9 mouse cellular contexts compared by ENCODE assay signal in the genomic region with DNA sequence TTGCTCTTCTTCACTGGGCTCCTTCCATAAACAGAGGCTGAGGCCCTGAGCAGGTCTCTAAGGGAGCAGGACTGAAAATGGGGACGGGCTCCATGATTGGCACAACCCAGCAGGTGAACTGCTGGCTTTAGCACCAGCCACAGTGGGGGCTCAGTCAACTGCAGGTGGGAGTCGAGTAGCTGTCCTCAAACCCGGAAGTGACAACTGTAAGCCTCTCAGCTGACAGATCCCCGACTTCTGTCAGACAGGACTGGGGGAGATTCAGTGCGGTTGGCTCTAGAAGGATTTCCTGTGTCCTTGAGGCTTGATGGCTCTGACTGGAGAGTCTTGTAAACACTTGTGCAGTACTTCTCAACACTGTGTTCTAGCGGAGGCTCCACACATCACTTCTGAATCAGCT.
DNase-seq lines count a peak whose midpoint lies in the region; ATAC-seq lines count a peak whose summit lies in the region.
"Had no signal": no experiment of that assay in that cellular context is flagged by ENCODE, and none has a peak within 500 bp of the region (broad histone marks: within the 10 kb centered on the region; RNA-seq: fewer than 3 reads in every experiment).

No protein-coding gene starts in this region.

- H3K27me3 ChIP-seq in liver, embryonic 15.5 days: no peaks in the 10 kb centered on the region
- no peaks in the 10 kb centered on the region for H3K27me3 ChIP-seq in neural tube, embryonic 15.5 days (replicated peaks)
- peaks cover 3% of the 10 kb centered on the region; the same call in 1 of the 2 replicates for H3K27me3 ChIP-seq in limb, embryonic 10.5 days (ENCODE audit: low read depth, poor library complexity, severe bottlenecking)

- DNase-seq in liver: no peak
- DNase-seq in brain, adult 2 months (ENCODE audit: low read depth, low spot score): peak; percentile 10
- DNase-seq in thymus, postnatal 25 days: peak; percentile 76
- no peak for DNase-seq in left cerebral cortex, adult 8-10 months (ENCODE audit: low spot score in 2 of 2)
- DNase-seq in limb, embryonic 10.5 days (ENCODE audit: low spot score): no peak
- DNase-seq: kidney, adult 8-10 months had no signal

- no peak overlapping the region for H3K27ac ChIP-seq in liver, embryonic 15.5 days (replicated peaks)
- H3K27ac ChIP-seq in macrophage: peak overlapping the region; percentile 73
- H3K27ac ChIP-seq in neural tube, embryonic 15.5 days (replicated peaks): no peak overlapping the region
- H3K27ac ChIP-seq in limb, embryonic 10.5 days: no peak overlapping the region

- no peaks in the 10 kb centered on the region for H3K4me1 ChIP-seq in liver, embryonic 15.5 days (replicated peaks)
- H3K4me1 ChIP-seq in neural tube, embryonic 15.5 days: no peaks in the 10 kb centered on the region
- no peaks in the 10 kb centered on the region for H3K4me1 ChIP-seq in limb, embryonic 10.5 days

- H3K4me2 ChIP-seq in liver, embryonic 15.5 days: peak overlapping the region; percentile 33
- H3K4me2 ChIP-seq in neural tube, embryonic 15.5 days: no peak overlapping the region

- no peaks in the 10 kb centered on the region for H3K9me3 ChIP-seq in liver, embryonic 15.5 days (replicated peaks)
- no peaks in the 10 kb centered on the region for H3K9me3 ChIP-seq in neural tube, embryonic 15.5 days (replicated peaks)
- no peaks in the 10 kb centered on the region for H3K9me3 ChIP-seq in limb, embryonic 10.5 days (replicated peaks)

- H3K36me3 ChIP-seq in liver, embryonic 15.5 days (replicated peaks): no peaks in the 10 kb centered on the region
- no peaks in the 10 kb centered on the region for H3K36me3 ChIP-seq in macrophage (ENCODE audit: inconsistent target)
- H3K36me3 ChIP-seq in neural tube, embryonic 15.5 days: no peaks in the 10 kb centered on the region
- H3K36me3 ChIP-seq in limb, embryonic 10.5 days: no peaks in the 10 kb centered on the region

- WGBS in liver, embryonic 15.5 days (ENCODE audit: insufficient replicate concordance): 13% methylated on average over 6 of the region's 6 CpGs
- WGBS in macrophage (ENCODE audit: missing documents): 7% methylated on average over 6 of the region's 6 CpGs
- 31% methylated on average over 6 of the region's 6 CpGs for WGBS in neural tube, embryonic 15.5 days
- 31% methylated on average over 6 of the region's 6 CpGs for WGBS in limb, embryonic 10.5 days

- H3K4me3 ChIP-seq in liver, embryonic 15.5 days (replicated peaks): no peak overlapping the region
- H3K4me3 ChIP-seq in macrophage (ENCODE audit: inconsistent target): peak overlapping the region; percentile 42
- H3K4me3 ChIP-seq in neural tube, embryonic 15.5 days (replicated peaks): no peak overlapping the region
- H3K4me3 ChIP-seq in limb, embryonic 10.5 days: no peak overlapping the region

- H3K79me2 ChIP-seq in macrophage (ENCODE audit: inconsistent target): no peaks in the 10 kb centered on the region

- no peak overlapping the region for H3K9ac ChIP-seq in liver, embryonic 15.5 days
- H3K9ac ChIP-seq in neural tube, embryonic 15.5 days (replicated peaks): no peak overlapping the region

- ATAC-seq in liver, embryonic 15.5 days (ENCODE audit: insufficient read depth): no peak
- ATAC-seq in neural tube, embryonic 15.5 days (ENCODE audit: low FRiP score): no peak

Comparison
In these comparisons a context has a peak if more than half of its experiments do, and no peak if none do; other contexts are left out.
1. DNase-seq: peak in brain, adult 2 months (single experiment) and thymus, postnatal 25 days (single experiment); none in liver (single experiment), left cerebral cortex, adult 8-10 months (0 of 2) and limb, embryonic 10.5 days (single experiment).